Mouse (Mus musculus) testis, postnatal 14 days (tissue): ENCODE measurements around the gene Capn9.

Experiments used
- DNase-seq: peaks from one replicate; pipeline ENCODE4 v3.0.0; 2021; ENCODE audit warnings: low spot score

Gene Capn9

GRCm38 (mm10) chr8:124643540-124644339 is 67.8 kb downstream of the Capn9 start:
- DNase-seq = no peak

DNA sequence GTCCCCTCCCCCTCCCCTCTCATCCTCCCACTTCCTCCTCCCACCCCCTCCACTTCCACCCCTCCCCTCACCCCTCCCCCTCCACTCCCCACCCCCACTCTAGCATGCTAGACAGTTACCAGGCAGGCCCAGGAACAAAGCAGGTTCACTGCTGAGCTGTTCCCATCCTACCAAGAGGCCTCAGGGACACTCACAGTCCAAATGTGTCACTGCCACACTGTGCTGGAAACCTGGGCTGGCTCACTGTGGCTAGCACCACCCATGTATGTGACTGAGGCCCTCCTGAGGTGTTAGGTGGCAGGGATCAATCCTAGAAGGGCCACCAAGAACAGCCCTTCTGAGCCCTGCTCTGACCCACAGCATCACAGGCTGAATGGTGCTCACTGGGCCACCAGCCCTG is 72.4 kb downstream of the Capn9 start:
- DNase-seq = no peak

DNA sequence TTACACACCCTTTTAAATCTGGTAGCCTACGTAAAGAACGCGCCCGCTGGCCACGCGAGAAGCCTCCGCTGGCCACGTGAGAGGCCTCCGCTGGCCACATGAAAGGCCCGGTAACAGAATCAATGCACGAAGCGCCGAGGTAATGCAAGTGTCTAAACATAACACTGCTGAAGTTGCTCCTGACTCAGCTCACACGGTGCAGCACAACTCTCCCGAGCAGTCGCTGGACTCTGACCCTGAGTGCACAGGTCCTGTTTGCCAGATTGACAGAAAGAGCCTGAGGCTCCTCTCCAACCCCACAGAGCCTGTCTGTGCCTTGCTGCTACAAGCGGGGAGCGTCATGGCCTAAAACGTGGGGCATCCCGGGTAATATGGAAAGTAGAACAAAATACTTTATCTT is 75.9 kb downstream of the Capn9 start:
- no peak for DNase-seq

DNA sequence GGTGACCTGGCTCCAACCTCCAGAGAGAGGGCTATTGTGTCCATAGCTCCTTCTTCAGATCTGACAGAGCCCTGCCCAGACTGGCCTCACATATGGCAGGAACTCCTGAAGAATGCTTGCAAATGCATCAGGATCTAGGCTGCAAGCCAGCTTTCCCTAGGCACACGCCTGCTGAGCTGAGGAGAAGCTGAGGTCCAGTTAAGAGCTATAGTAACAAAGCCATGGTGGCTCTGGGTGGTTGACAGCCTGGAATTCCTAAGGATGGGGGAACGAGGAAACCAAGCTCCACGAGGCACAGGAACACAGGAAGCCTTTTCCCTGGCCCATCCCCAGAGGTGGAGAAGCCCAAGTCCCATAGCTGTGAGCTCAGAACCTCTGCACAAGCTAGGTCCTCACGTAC is 76.6 kb downstream of the Capn9 start:
- DNase-seq = no peak

- no peak for DNase-seq
Measured at GRCm38 (mm10) chr8:124653568-124654475, 77.9 kb downstream of the Capn9 start.

DNA sequence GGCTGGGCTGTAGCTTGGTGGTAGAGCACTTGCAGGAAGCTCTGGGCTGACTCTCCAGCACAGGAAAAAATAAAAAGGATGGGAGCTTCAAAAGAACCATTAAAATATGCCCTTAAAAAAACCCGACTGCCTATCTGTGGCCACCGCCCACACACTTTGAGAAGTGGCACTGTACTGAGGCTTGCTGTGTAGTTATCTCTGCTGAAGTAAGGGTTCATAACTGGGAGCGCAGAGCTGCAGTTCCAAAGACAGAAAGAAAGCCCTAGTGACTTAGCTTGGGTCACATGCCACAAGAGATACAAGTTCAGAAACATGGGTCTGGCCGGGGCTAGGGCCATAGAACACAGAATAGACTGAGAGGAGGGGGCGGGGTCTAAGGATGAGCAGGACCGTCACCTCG is 82.0 kb downstream of the Capn9 start:
- DNase-seq = no peak

- peak; percentile 84 for DNase-seq
Measured at GRCm38 (mm10) chr8:124658415-124658814, 82.5 kb downstream of the Capn9 start.

DNA sequence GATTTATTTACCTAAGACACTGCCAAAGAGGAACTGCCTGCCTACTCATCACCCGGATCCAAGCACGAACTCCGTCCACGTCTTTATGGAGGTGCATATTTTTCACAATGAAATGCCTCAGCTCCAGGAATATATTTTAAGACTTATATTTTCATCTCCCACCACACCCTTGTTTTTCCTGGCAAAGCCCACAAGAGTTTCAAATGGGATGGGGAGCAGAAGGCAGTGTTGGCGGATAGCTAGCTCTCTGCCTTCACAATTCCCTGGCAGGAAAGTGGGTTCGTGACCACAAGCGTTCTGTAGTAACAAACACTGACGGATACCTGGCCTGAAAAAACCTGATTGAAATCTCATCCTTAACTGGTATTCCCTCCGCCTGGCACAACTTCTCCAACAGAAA is 85.9 kb downstream of the Capn9 start:
- no peak for DNase-seq

DNA sequence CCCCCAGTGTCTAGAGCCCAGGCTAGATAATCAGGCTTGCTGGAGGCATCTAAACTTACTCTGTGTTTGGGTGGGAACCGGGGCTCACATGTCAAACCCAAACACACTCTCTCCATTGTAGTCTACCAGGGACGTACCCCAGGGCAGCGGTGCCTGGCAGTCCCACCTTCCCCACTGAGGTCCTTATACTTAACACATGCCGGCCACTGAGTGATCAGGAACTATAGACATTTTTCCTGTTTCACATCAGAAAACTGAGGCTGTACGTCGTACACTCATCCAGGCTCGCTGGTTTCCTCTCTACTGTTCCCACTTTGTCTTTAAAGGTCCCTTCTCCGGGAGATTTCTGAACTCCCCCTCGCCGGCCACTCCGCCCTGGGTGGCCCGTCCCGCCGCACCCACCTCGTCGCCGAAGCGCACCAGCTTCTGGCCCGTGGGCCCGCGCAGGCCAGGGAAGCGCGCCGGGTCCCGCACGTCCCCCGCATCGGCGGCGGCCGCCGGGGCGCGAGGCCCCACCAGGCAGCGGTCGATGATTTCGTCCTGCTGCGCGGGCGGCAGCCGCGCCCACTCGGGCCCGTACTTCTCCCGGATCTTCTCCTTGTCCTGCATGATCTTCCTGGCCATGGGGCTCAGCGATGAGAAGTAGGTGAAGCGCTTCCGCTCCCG is 86.7 kb downstream of the Capn9 start:
- no peak for DNase-seq

GRCm38 (mm10) chr8:124663112-124663873 is 87.4 kb downstream of the Capn9 start, which contains the start of gene 2310022B05Rik:
TSS of gene 2310022B05Rik (minus strand) at chr8:124663369.
- DNase-seq = peak; percentile 86

- no peak for DNase-seq
Measured at GRCm38 (mm10) chr8:124663874-124664230, 87.9 kb downstream of the Capn9 start.

DNA sequence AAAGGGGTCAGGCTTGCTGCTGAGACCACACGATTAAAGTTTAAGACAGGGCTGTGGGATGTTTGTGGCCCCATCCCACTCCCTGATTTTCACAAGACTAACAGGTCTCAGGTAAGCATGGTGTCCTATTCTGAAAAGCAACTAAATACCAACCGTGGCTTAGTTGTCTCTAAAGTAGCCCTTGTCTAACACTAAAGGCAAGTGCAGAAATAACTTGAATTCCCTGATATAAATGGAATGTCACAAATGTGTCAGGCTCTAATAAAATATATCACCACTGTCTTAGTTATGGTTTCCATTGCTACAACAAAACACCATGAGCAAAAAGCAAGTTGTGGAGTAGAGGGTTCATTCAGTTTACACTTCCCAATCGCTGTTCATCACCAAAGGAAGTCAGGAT is 88.5 kb downstream of the Capn9 start:
- DNase-seq = no peak
